Mouse (Mus musculus) stomach, postnatal 0 days (tissue): ENCODE data around the gene Acss2. TPM values are rescaled to one million over a fixed set of nuclear protein-coding genes. Genes with fewer than 3 reads are reported as not detected.
"Not testable (repeated sequence)": the region's sequence is repeated elsewhere in the genome, so short reads cannot be mapped to it uniquely, and the experiment has no call there.

Source experiments
- ATAC-seq: fragments of 200-750 bp; cut with Nextera tagmentation; 2 replicates; pipeline ENCODE4 v1.8.0; 2017; ENCODE audit not compliant: low FRiP score, low TSS enrichment
- DNase-seq: peaks from one replicate; pipeline ENCODE4 v3.0.0-alpha.2; 2016; ENCODE audit warnings: low spot score
- H3K27ac ChIP-seq: fragments of 300-500 bp; sonication (generic); replicated peaks from 2 replicates; pipeline ENCODE4 v1.5.1; 2014; ENCODE audit warnings: mild to moderate bottlenecking, control low read depth
- H3K27me3 ChIP-seq: fragments of 300-500 bp; sonication (generic); 2 replicates; pipeline ENCODE4 v1.6.1; 2014; ENCODE audit warnings: low read length; ENCODE audit not compliant: control insufficient read depth, insufficient read depth
- H3K36me3 ChIP-seq: fragments of 300-500 bp; sonication (generic); 2 replicates; pipeline ENCODE4 v1.6.1; 2014; ENCODE audit warnings: low read length, mixed read lengths; ENCODE audit not compliant: control insufficient read depth, insufficient read depth
- H3K4me1 ChIP-seq: fragments of 300-500 bp; sonication (generic); replicated peaks from 2 replicates; pipeline ENCODE4 v1.6.1; 2014; ENCODE audit warnings: antibody characterized with exemption; ENCODE audit not compliant: control insufficient read depth, insufficient read depth
- H3K4me2 ChIP-seq: fragments of 300-500 bp; sonication (generic); replicated peaks from 2 replicates; pipeline ENCODE4 v1.6.1; 2014; ENCODE audit warnings: low read depth, mild to moderate bottlenecking, control low read depth, moderate library complexity
- H3K4me3 ChIP-seq: fragments of 300-500 bp; sonication (generic); 2 replicates; pipeline ENCODE4 v1.5.1; 2014; ENCODE audit warnings: low read depth, low read length, control low read depth
- H3K9ac ChIP-seq: fragments of 300-500 bp; sonication (generic); 2 replicates; pipeline ENCODE4 v1.6.1; 2014; ENCODE audit warnings: mild to moderate bottlenecking, low read length, control low read depth, mixed read lengths
- H3K9me3 ChIP-seq: fragments of 300-500 bp; sonication (generic); 2 replicates; pipeline ENCODE4 v1.6.1; 2016; ENCODE audit warnings: low read length; ENCODE audit not compliant: control insufficient read depth
- CTCF ChIP-seq: IDR thresholded peaks from 2 replicates; pipeline ENCODE4 v1.5.1; 2016; ENCODE audit warnings: antibody characterized with exemption, low read depth, mild to moderate bottlenecking, moderate library complexity
- EP300 ChIP-seq: optimal IDR thresholded peaks from 2 replicates; pipeline ENCODE3; 2016; ENCODE audit warnings: antibody characterized with exemption
- WGBS: fragments of 180-500 bp; shearing (Covaris S2); extraction: QIAGEN DNeasy Blood & Tissue Kit; methylation state at CpG from one replicate; pipeline ENCODE4 v1.1.7; 2014; 5-methylcytosine and 5-hydroxymethylcytosine counted together
- polyA plus RNA-seq: library from polyadenylated mRNA; unstranded; fragments of >200 nt; fragmentation: Nextera tagmentation; extraction: Ambion mirVana; gene quantifications from 2 replicates; pipeline ENCODE4 v1.2.1, GENCODE M21; 2015

The Acss2 gene
- polyA plus RNA-seq, 1 experiment from 2014 or later, result 10.3 TPM

DNA sequence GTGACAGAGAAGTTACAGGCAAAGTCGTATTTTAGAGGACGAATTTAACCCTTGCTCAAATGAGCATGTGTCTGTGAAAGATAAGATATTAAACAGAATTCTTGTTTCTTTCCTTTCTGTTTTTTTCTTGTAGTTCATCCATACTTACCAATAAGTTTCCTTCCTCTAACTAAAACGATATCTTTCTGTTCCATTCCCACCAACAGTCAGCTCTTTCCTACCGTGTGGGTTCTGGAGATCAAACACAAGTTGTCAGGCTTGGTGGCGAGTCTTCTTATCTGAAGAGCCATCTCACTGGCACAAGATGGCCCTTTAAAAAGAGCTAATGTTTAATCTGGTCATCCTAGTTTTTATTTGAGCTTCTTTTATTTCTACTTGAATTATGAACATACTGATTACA is 9.6 kb downstream of the Acss2 start:
- TF ChIP-seq EP300 (no peak), CTCF (no peak)
- 63% methylated on average over 5 of the region's 5 CpGs for WGBS
- Histone ChIP-seq H3K9me3 (no peaks in the 10 kb centered on the region), H3K4me3 (no peak overlapping the region), H3K4me1 (no peaks in the 10 kb centered on the region), H3K27ac (no peak overlapping the region), H3K9ac (no peak overlapping the region), H3K36me3 (no peaks in the 10 kb centered on the region), H3K4me2 (no peak overlapping the region), H3K27me3 (no peaks in the 10 kb centered on the region)
- DNase-seq (no peak), ATAC-seq (no peak)

DNA sequence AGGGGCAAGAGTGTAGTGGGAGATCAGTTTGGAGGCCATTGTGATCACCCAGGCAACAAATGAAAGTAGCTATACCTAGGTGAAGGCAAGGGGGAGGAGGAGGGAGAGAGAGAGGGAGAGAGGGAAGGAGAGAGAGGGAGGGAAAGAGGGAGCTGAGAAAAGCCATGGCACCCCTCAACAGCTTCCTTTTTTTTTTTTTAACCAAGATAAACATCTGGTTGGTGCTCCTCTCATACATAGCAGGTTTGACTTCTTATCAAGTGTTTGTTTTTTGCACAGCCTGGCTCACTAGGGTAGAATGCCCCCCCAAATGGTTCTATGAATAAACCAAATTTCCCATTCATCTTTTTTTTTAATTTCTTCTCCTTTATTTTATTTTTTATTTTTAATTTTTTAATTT is 18.5 kb downstream of the Acss2 start:
- no peaks in the 10 kb centered on the region for H3K27me3 ChIP-seq
- DNase-seq, result no peak
- no peak for TF ChIP-seq CTCF
- no peak for TF ChIP-seq EP300

DNA sequence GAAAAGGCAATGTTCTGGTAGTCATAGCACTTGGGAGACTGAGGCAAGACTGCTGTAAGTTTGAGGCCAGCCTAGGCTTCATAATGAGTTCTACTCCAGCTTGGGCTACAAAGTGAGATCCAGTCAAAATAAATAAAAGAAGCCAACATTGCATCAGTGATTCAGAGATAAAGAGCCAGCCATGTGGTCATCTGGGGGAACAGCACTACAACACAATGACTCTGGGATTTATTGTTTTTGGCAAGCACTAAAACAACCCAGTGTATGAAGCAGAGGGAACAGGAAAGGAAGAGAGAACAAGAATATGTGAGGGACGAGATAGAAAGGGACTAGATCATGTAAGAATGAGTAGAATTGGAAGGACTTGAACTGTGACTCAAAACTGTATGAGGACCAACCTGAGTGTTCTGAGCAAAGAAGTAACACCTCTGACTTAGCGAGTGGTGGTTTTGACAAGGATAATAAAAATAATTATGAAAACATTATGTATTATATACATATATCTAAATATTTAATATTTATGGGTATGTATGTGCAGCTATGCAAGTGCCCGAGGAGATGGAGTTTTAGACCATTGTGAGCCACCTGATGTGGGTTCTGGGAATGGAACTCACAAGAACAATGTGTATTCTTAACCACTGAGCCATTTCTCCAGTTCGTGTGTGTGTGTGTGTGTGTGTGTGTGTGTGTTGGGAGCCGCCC is 20.2 kb downstream of the Acss2 start:
- ATAC-seq (0 out of 2 replicates have a peak, but pooled peaks have one; percentile 35), DNase-seq (no peak)
- TF ChIP-seq EP300 (no peak), CTCF (no peak)
- no peak overlapping the region for H3K4me2 ChIP-seq
- H3K4me3 ChIP-seq, result no peak overlapping the region
- 70% methylated on average over 5 of the region's 5 CpGs for WGBS
- H3K9ac ChIP-seq, result no peak overlapping the region
- H3K27me3 ChIP-seq, result no peaks in the 10 kb centered on the region
- H3K9me3 ChIP-seq, result no peaks in the 10 kb centered on the region
- H3K4me1 ChIP-seq, result no peaks in the 10 kb centered on the region
- H3K36me3 ChIP-seq, result no peaks in the 10 kb centered on the region
- H3K27ac ChIP-seq, result no peak overlapping the region

More for the DNA sequence above, 18.5 kb downstream of the Acss2 start:
- H3K9me3 ChIP-seq, result no peaks in the 10 kb centered on the region
- H3K4me3 ChIP-seq, result no peak overlapping the region
- H3K4me2 ChIP-seq, result no peak overlapping the region
- ATAC-seq, result no peak
- no peaks in the 10 kb centered on the region for H3K36me3 ChIP-seq
- H3K9ac ChIP-seq, result no peak overlapping the region
- no peaks in the 10 kb centered on the region for H3K4me1 ChIP-seq
- H3K27ac ChIP-seq, result no peak overlapping the region

DNA sequence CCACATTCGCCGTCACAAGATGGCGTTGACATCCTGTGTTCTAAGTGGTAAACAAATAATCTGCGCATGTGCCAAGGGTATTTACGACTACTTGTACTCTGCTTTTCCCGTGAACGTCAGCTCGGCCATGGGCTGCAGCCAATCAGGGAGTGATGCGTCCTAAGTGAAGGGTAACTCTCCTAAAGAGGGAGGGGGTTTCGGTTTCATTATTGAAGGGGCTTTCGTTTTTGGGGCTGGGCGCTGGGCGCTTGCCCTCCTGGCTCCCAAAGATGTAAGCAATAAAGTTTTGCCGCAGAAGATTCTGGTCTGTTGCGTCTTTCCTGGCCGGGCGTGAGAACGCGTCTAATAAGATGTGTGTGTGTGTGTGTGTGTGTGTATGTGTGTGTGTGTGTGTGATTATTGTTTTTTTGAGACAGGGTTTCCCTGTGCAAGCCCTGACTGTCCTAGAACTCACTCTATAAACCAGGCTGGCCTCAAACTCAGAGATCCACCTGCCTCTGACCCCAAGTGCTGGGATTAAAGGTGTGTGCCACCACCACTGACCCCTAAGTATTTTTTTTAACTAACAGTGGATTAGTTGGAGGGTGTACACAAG is 20.8 kb downstream of the Acss2 start:
- H3K4me2 ChIP-seq, H3K9ac ChIP-seq, H3K27me3 ChIP-seq, H3K4me1 ChIP-seq, H3K4me3 ChIP-seq, H3K9me3 ChIP-seq, H3K27ac ChIP-seq, H3K36me3 ChIP-seq, ATAC-seq, DNase-seq: not testable (repeated sequence)
- WGBS, result 76% methylated on average over 12 of the region's 19 CpGs

DNA sequence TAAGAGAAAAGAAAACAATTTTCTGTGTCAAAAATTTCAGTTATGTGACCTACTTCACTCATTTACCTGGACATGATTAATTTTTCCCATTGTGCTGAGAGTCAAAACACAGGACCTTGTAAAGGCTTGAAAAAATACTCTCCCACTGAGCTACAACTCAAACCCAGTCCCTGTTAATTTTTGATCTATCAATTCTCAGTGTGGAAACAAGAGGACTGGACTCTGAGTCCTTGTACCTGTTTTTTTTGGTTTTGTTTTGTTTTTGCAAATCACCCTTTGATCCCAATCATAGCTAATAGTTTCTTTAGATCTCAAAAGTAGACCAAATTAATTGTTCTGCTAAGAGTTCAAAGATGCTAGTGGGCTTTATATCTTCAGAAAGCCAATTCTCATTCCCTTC is 21.9 kb downstream of the Acss2 start:
- H3K9me3 ChIP-seq, result no peaks in the 10 kb centered on the region
- no peaks in the 10 kb centered on the region for H3K27me3 ChIP-seq
- ATAC-seq (no peak), DNase-seq (no peak)
- H3K9ac ChIP-seq, result no peak overlapping the region
- H3K4me3 ChIP-seq, result no peak overlapping the region
- no peaks in the 10 kb centered on the region for H3K36me3 ChIP-seq
- no peaks in the 10 kb centered on the region for H3K4me1 ChIP-seq
- no peak for TF ChIP-seq EP300
- TF ChIP-seq CTCF, result no peak
- H3K4me2 ChIP-seq, result no peak overlapping the region
- H3K27ac ChIP-seq, result no peak overlapping the region

DNA sequence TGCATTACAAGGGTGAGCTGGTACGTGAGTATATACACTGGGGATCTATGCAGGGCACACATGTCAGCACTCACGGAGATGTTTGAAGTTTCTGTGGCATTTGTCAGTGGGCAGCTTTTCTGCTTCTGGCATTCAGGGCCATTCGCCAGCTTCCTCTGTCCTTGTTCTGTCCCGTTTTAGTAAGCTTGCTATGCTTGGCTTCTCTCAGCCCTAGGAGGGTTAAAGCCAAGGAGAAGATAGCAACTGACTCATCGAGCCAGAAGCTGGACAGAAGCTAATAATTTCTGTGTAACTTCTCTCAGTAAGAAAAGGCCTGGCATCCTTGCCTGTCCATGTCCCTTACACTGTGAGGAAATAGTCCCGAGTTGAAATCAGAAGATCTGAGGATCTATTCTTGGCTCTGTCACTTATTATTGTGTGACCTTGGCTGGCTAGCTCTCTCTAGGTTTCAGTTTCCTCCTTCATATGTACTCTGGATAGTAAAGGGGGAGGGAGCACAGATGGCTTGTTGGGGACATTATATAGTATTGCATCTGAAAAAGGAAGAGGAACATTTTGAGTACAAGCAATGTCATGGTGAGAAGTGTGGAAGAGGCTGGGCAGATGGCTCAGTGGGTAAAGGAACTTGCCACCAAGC is 23.2 kb downstream of the Acss2 start:
- no peaks in the 10 kb centered on the region for H3K4me1 ChIP-seq
- no peak overlapping the region for H3K4me2 ChIP-seq
- no peaks in the 10 kb centered on the region for H3K36me3 ChIP-seq
- no peak for TF ChIP-seq EP300
- TF ChIP-seq CTCF, result no peak
- no peaks in the 10 kb centered on the region for H3K9me3 ChIP-seq
- no peak for DNase-seq
- H3K9ac ChIP-seq, result no peak overlapping the region
- no peak overlapping the region for H3K27ac ChIP-seq
- no peaks in the 10 kb centered on the region for H3K27me3 ChIP-seq
- 46% methylated on average over 6 of the region's 6 CpGs for WGBS
- ATAC-seq, result no peak
- H3K4me3 ChIP-seq, result no peak overlapping the region
